Mouse (Mus musculus): ENCODE results near the gene Nfe2l1.
"Not testable (repeated sequence)": the region's sequence is repeated elsewhere in the genome, so short reads cannot be mapped to it uniquely, and the experiment has no call there.

The Nfe2l1 gene

DNA sequence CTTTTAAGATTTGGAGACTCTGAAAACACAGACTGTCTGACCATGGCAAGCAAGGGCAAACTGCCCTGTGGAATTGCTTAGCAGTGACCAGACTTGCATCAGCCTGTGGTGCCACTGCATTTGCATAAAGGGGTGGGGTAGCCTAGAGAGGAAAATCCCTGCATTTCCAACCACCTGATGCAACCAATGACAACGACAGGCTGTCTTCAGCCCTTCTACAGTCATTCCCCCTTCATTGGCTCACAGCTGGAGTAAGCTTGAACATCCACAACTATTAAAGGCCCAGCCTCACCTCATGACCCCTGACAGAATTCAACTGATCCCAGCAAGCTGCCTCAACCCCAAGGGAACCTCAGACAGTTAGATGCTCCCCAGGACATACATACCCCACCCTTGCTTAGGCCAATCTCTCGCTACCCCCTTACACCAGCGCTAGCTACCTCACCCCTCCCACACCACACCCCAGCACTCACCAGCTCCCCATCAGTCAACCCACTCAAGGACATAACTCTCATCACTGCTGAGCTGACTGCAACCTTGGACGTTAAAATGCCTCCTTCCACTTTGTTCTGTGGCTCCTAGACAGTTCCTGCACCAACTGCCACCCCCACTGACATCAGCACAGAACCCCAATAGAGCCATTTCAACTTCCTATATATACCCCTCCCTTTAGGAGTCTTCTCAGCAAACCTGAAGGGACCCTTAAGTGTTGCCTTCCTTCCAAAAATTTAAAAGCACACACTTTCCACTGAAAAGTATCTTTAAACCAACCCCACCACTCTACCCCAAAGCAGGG, 6.9 kb downstream of the Nfe2l1 start:
- DNase-seq (ENCODE audit: low read depth in 1 of 2, low spot score in 2 of 2) = peak in 1 of 2 experiments; percentile 35

DNA sequence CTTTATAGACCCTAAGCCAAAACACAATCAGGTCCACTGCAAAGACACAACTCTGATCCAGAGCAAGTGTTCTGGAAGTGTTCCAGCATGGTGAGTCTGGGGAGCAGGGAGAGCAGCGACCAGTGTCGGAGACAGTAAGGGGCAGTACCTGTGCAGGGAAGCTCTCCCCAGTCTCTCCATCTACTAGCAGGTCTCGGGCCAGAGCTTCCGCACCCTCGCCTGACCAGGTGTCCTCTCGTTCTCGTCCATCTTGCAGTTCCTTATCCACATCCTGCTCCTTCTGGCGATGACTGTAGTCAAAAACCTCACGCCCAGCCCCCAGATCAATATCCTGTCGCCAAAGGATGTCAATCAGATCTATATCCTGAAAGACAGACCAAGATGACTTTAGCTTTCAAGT, 7.8 kb downstream of the Nfe2l1 start:
- no peak for DNase-seq (ENCODE audit: low read depth in 1 of 2, low spot score in 2 of 2)

- no peak for DNase-seq (ENCODE audit: low read depth in 1 of 2, low spot score in 2 of 2)
Measured at GRCm38 (mm10) chr11:96818128-96818710, 11.5 kb downstream of the Nfe2l1 start.

DNA sequence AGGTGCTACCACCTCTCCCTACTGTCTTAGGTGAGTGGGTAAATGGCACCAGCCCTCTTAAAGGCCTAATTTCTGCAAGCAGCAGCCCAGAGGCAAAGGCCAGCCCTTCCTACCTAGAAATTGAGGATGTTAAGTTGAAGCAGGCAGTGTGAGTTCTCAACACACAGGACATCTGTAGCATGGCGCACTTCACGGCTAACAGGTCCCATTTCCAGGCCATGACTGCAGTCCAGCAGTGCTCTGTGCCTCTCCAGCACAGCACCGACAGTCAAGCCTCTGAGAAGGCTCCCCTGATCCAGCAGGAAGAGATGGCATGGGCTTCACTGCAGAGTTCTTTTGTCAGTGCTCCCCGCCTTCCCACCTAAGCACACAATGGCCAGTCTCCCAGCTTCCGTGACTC, 12.8 kb downstream of the Nfe2l1 start:
- no peak for DNase-seq (ENCODE audit: low read depth in 1 of 2, low spot score in 2 of 2)

- DNase-seq (ENCODE audit: low read depth in 1 of 2, low spot score in 2 of 2) = no peak
Measured at GRCm38 (mm10) chr11:96816494-96816893, 13.3 kb downstream of the Nfe2l1 start.

DNA sequence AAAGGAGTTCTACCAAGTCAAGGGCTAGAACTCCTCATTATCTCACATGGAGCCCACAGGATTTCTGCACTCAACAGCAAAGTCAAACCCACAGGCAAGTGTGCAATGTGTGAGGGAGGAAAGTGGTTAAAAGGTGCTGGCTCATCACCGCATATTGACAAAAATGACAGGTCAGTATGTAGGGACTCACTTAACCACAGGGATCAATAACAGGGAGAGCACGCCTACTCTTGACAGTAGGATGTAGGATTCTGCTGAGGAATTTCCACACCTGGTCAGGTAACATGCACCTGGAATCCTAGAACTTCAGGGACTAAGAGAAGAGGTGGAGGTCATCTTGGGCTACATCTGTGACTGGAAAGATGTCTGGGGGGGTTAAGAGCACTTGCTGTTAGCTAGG, 13.9 kb downstream of the Nfe2l1 start:
- no peak for DNase-seq (ENCODE audit: low read depth in 1 of 2, low spot score in 2 of 2)

DNA sequence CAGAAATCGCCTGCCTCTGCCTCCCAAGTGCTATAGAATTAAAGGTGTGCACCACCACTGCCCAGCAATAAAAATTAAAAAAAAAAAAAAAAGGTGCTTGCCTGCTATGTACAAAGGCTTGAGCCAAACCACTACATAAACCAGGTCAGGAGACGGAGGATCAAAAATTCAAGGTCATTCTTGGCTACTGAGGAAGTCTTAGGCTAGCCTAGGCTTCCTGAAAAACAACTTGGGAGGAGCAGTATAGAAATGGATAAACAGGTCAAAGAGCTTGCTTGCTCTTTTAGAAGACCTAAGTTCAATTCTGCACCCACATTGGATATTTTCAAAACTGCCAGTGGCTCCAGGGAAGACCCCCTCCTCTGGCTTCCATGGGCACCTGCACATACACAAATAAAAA, 15.3 kb downstream of the Nfe2l1 start:
- DNase-seq (ENCODE audit: low read depth in 1 of 2, low spot score in 2 of 2) = no peak

DNA sequence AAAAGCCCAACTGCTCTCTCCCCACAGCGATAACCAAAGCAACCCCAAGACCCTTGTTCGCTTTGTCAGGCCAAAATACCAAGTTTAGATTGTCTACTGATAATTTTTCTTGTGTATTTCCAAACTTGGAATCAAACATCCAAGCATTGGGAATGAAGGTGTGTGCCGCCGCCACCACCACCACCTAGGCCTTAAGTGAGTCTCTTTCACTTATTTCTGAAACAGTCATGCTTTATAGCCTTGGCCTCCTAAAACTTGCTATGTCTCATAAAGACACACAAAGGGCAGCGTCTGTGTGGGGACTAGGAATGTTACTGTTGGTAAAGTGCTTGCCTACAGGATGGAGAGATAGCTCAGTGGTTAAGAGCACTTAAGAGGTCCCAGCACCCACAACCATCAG, 15.8 kb downstream of the Nfe2l1 start:
- no peak for DNase-seq (ENCODE audit: low read depth in 1 of 2, low spot score in 2 of 2)

DNA sequence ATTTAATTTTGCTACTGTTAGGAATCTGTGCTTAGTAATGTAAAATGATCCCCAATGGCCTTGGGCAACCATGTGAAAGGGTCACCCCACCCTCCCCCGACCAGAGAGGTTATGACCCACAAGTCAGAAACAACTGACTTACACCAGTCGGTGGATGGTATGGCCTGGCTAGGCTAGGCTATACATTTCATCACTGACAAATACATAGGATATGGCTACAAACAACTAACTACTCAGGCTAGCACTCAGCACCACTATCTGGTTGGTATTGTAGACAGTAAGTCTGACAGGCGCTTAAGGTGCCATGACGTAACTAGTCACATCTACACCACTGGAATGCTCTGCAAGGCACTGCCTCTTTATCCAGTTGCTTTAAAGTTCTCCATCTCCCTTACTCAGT, 16.3 kb downstream of the Nfe2l1 start:
- no peak for DNase-seq (ENCODE audit: low read depth in 1 of 2, low spot score in 2 of 2)

DNA sequence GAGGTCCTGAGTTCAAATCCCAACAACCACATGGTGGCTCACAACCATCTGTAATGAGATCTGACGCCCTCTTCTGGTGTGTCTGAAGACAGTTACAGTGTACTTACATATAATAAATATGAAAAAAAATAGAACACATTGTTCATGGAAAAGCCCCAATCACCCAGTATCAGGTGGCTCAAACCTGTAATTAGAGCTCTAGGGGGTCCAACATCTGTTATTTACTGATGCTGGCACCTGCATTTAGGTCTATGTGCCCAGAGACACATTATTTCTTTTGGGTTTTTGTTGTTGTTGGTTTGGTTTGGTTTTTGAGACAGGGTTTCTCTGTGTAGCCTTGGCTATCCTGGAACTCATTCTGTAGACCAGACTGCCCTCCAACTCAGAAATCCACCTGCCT, 18.6 kb downstream of the Nfe2l1 start:
- DNase-seq (ENCODE audit: low read depth in 1 of 2, low spot score in 2 of 2) = not testable (repeated sequence)

GRCm38 (mm10) chr11:96809562-96810235, 20.1 kb downstream of the Nfe2l1 start:
- no peak for DNase-seq (ENCODE audit: low read depth in 1 of 2, low spot score in 2 of 2)

- no peak for DNase-seq (ENCODE audit: low read depth in 1 of 2, low spot score in 2 of 2)
Measured at GRCm38 (mm10) chr11:96808066-96808465, 21.7 kb downstream of the Nfe2l1 start.

GRCm38 (mm10) chr11:96805606-96806005, 24.2 kb downstream of the Nfe2l1 start:
- DNase-seq (ENCODE audit: low read depth in 1 of 2, low spot score in 2 of 2) = no peak

GRCm38 (mm10) chr11:96799511-96799910, 30.3 kb downstream of the Nfe2l1 start:
- DNase-seq (ENCODE audit: low read depth in 1 of 2, low spot score in 2 of 2) = no peak

GRCm38 (mm10) chr11:96796586-96796985, 33.2 kb downstream of the Nfe2l1 start:
- no peak for DNase-seq (ENCODE audit: low read depth in 1 of 2, low spot score in 2 of 2)

- DNase-seq (ENCODE audit: low read depth in 1 of 2, low spot score in 2 of 2) = no peak
Measured at GRCm38 (mm10) chr11:96796081-96796480, 33.7 kb downstream of the Nfe2l1 start.

DNA sequence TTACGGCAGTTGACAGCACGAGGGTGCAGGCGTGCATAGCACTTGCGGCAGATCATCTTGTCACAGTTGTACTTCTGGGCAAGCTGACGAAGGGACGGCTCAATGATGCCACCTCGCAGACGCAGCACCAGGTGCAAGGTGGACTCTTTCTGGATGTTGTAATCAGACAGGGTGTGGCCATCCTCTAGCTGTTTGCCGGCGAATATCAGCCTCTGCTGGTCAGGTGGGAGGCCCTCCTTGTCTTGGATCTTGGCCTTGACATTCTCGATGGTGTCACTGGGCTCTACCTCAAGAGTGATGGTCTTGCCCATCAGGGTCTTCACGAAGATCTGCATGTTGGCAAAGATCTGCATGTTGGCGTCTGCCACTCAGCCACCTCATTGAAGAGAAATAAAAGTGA, 34.3 kb downstream of the Nfe2l1 start:
- DNase-seq (ENCODE audit: low read depth in 1 of 2, low spot score in 2 of 2) = no peak

DNA sequence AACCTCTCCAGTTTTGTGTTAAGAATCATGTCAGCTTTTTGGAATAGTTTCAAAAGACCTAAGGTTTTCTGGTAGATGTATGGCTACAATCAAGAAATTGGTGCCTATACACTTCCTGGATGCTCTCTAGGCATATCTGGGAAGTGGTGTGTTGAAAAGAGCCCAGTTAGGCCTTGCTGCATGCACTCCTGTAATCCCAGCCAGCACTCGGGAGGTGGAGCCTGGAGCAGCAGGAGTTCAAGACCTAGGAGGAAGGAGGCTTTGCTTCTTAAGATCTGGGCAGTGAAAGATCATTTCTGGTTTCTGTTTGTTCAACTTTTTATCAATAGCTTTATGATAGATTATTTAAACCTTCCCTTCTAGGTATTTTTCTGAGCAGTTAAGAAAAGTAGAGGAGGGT, 39.1 kb downstream of the Nfe2l1 start:
- DNase-seq (ENCODE audit: low read depth in 1 of 2, low spot score in 2 of 2) = no peak

GRCm38 (mm10) chr11:96789990-96790389, 39.8 kb downstream of the Nfe2l1 start:
- DNase-seq (ENCODE audit: low read depth in 1 of 2, low spot score in 2 of 2) = no peak

- peak; percentile 67 to 83 for DNase-seq (ENCODE audit: low read depth in 1 of 2, low spot score in 2 of 2)
Measured at GRCm38 (mm10) chr11:96788871-96789795, 40.6 kb downstream of the Nfe2l1 start, which contains the start of gene Cbx1. Gene Cbx1, plus strand, starts transcription at chr11:96789127.
